Comparison of ENCODE assay signal across 26 mouse cellular contexts in genomic region chr8:48544840-48545239, GRCm38 (mm10).
"Had no signal": no experiment of that assay in that cellular context is flagged by ENCODE, and none has a peak within 500 bp of the region (broad histone marks: within the 10 kb centered on the region; RNA-seq: fewer than 3 reads in every experiment).

No protein-coding gene starts in this region.

- H3K27ac ChIP-seq: heart, embryonic 10.5 days; hindbrain, embryonic 10.5 days; hindbrain, embryonic 12.5 days; hindbrain, embryonic 14.5 days; intestine, embryonic 15.5 days; layer of hippocampus, adult 2 months; left cerebral cortex, adult 2 months; limb, embryonic 10.5 days; limb, embryonic 12.5 days; liver, embryonic 12.5 days; liver, embryonic 14.5 days had no signal

- H3K9me3 ChIP-seq: heart, embryonic 10.5 days; heart, embryonic 12.5 days; hindbrain, embryonic 10.5 days; hindbrain, embryonic 12.5 days; intestine, embryonic 15.5 days; limb, embryonic 10.5 days; limb, embryonic 12.5 days; liver, embryonic 12.5 days had no signal

- H3K27me3 ChIP-seq: heart, embryonic 12.5 days; hindbrain, embryonic 12.5 days; intestine, embryonic 15.5 days; limb, embryonic 12.5 days; liver, embryonic 12.5 days had no signal

- H3K36me3 ChIP-seq: heart, embryonic 10.5 days; heart, embryonic 12.5 days; hindbrain, embryonic 12.5 days; intestine, embryonic 15.5 days; liver, embryonic 12.5 days had no signal

- ATAC-seq: hindbrain, embryonic 16.5 days; inflammation-experienced regulatory T-cells, adult 6 months; intestine, embryonic 15.5 days; intestine, postnatal 0 days; liver, embryonic 12.5 days had no signal

- DNase-seq: gastrocnemius, postnatal 14 days; gastrocnemius, postnatal 36 days; heart, adult 11 months; heart, postnatal 10 days; heart, postnatal 4 days; kidney, adult 18-20 months; kidney, adult 8-10 months; kidney, postnatal 10 days; kidney, postnatal 25 days; kidney, postnatal 4 days; liver had no signal

- H3K4me2 ChIP-seq: heart, embryonic 12.5 days; hindbrain, embryonic 12.5 days; hindbrain, embryonic 14.5 days; intestine, embryonic 15.5 days; limb, embryonic 12.5 days; liver, embryonic 12.5 days had no signal

- H3K4me1 ChIP-seq: intestine, embryonic 15.5 days; liver, embryonic 12.5 days had no signal

- H3K9ac ChIP-seq: heart, embryonic 12.5 days; hindbrain, embryonic 12.5 days; hindbrain, embryonic 14.5 days; intestine, embryonic 15.5 days; limb, embryonic 12.5 days; liver, embryonic 12.5 days; liver, embryonic 14.5 days had no signal

- H3K4me3 ChIP-seq: heart, embryonic 10.5 days; heart, embryonic 12.5 days; hindbrain, embryonic 10.5 days; hindbrain, embryonic 12.5 days; intestine, embryonic 15.5 days; layer of hippocampus, adult 2 months; left cerebral cortex, adult 2 months; limb, embryonic 10.5 days; limb, embryonic 12.5 days; liver, embryonic 12.5 days had no signal
